Mouse (Mus musculus): ENCODE results near the gene Rassf7. TPM values are rescaled to one million over a fixed set of nuclear protein-coding genes. Genes with fewer than 3 reads are reported as not detected.
A peak's percentile ranks its signal among the peaks of the same experiment; 100 is the strongest.

The Rassf7 gene
- total RNA-seq (2012; rRNA removed) (7.0 and 7.6 TPM in 2 replicates), polyA plus RNA-seq (2012; ENCODE audit: insufficient read depth in 1 of 2, insufficient read length in 2 of 2, low read depth in 1 of 2, low replicate concordance in 2 of 2, missing spikeins in 1 of 2) (1 to 10 TPM in 1 of 2 experiments, not detected in 1; 9.5 TPM)

DNA sequence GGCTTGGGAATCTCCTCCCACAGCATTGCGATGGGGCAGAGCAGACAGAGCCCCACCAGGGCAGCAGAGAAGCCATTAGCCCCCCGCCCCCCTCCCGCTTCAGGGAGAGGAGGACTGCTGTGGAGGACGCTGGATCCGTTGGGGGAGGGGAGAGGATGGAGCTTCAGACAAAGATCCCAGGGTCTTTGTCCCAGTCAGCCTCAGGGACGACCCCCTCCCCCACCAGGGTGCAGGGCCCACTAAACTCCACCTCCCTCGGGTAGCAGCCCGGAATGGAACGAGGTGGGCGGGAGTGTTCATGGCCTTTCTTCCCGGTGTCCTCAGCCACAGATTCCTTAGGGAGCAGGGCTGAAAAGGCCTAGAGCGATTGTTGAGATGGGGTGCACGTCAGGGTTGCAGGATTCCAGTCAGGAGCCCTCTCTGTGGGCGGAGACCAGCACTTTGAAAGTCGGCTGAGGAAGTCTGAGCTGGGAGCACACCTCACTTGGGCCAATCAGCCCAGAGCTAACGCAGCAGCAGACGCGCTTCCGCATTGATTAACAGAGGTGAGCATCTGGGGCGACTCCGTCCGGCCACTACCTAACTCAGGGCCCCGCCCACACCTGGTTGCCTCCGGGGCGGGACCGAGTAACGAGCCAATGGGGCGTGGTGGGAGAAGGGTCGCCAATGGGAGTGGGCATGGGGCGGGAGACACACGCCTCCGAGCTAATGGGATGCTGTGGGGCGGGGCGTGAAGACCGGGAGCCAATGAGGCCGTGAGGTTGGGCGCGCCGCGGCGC lies at the start of gene Rassf7:
Rassf7 (plus strand) TSS at position 760 of the 779 bp plus-strand sequence.
- peak within 1 kb of the TSS; percentile 83 to 84 for H3K4me3 ChIP-seq (ENCODE audit: control insufficient read depth in 1 of 2, insufficient read depth in 1 of 2, low read depth in 2 of 2, low read length in 2 of 2)
- 0 out of 2 replicates have a peak within 1 kb of the TSS, but pooled peaks have one; percentile 22 for H3K27ac ChIP-seq (ENCODE audit: control insufficient read depth, low read depth, low read length)
- TF ChIP-seq CHD1 (IDR thresholded peaks at IDR 0.05; ENCODE audit: low read depth, low read length) (no peak), ZC3H11A (IDR thresholded peaks at IDR 0.05; ENCODE audit: low read depth, low read length) (no peak), NRF1 (IDR thresholded peaks at IDR 0.05; ENCODE audit: insufficient read depth, low read depth, low read length, poor library complexity, severe bottlenecking) (0 out of 2 replicates have a peak, but pooled peaks have one; percentile 5), TCF12 (IDR thresholded peaks at IDR 0.05; ENCODE audit: low read depth, low read length) (peak; percentile 28; the same call in 1 of the 2 replicates), EP300 (IDR thresholded peaks at IDR 0.05; ENCODE audit: low read depth in 1 of 2, low read length in 2 of 2) (peak; percentile 14 to 23; a peak in 1 of 4 replicates), USF1 (IDR thresholded peaks at IDR 0.05; ENCODE audit: low read depth, low read length) (0 out of 2 replicates have a peak, but pooled peaks have one; percentile 9), POLR2AphosphoS5 (IDR thresholded peaks at IDR 0.05; ENCODE audit: borderline replicate concordance, low read depth, low read length) (no peak), CHD2 (IDR thresholded peaks at IDR 0.05; ENCODE audit: low read length) (peak; percentile 58), CTCF (IDR thresholded peaks at IDR 0.05 in 2 of 3, conservative IDR thresholded peaks at IDR 0.05 in 1 of 3; ENCODE audit: control insufficient read depth in 1 of 3, insufficient read depth in 1 of 3, low read depth in 2 of 3, low read length in 3 of 3, poor library complexity in 1 of 3, severe bottlenecking in 1 of 3) (no peak), TBP (IDR thresholded peaks at IDR 0.05; ENCODE audit: low read depth, low read length) (no peak), BHLHE40 (IDR thresholded peaks at IDR 0.05; ENCODE audit: borderline replicate concordance, low read depth, low read length) (no peak), NELFE (IDR thresholded peaks at IDR 0.05; ENCODE audit: low read depth, low read length) (peak; percentile 64), ELF1 (IDR thresholded peaks at IDR 0.05; ENCODE audit: low read depth, low read length) (peak; percentile 80), HCFC1 (IDR thresholded peaks at IDR 0.05; ENCODE audit: low read depth, low read length) (peak; percentile 65; the same call in 1 of the 2 replicates), MXI1 (IDR thresholded peaks at IDR 0.05; ENCODE audit: low read depth, low read length) (0 out of 2 replicates have a peak, but pooled peaks have one; percentile 46), SIN3A (IDR thresholded peaks at IDR 0.05; ENCODE audit: low read length) (peak; percentile 50; the same call in 1 of the 2 replicates), MAZ (IDR thresholded peaks at IDR 0.05; ENCODE audit: low read depth, low read length) (no peak)
- H3K9ac ChIP-seq (ENCODE audit: control insufficient read depth, low read depth, low read length, poor library complexity, severe bottlenecking) = peak within 1 kb of the TSS; percentile 78
- DNase-seq (ENCODE audit: low read depth, low spot score) = peak; percentile 98
- H3K79me2 ChIP-seq (ENCODE audit: control insufficient read depth, insufficient read depth, low read length, poor library complexity) = no peaks in the 10 kb centered on the region; the same call in 1 of the 2 replicates
- H3K27me3 ChIP-seq (ENCODE audit: control insufficient read depth in 1 of 2, insufficient read depth in 2 of 2, low read length in 2 of 2) = peaks cover 0 to 1% of the 10 kb centered on the region in 2 experiments; a peak in 1 of 4 replicates
- no peaks in the 10 kb centered on the region for H3K9me3 ChIP-seq (replicated peaks; ENCODE audit: insufficient read depth, low read length)
- no peaks in the 10 kb centered on the region; a peak in 1 of 4 replicates for H3K36me3 ChIP-seq (ENCODE audit: control insufficient read depth in 1 of 2, insufficient read depth in 2 of 2, low read length in 2 of 2)
- H3K4me1 ChIP-seq (ENCODE audit: control insufficient read depth in 1 of 2, insufficient read depth in 2 of 2, low read length in 2 of 2) = peaks cover 0 to 10% of the 10 kb centered on the region in 2 experiments; a peak in 2 of 4 replicates
